Mouse (Mus musculus): ENCODE results near the gene Spats2l. TPM values are rescaled to one million over a fixed set of nuclear protein-coding genes. Genes with fewer than 3 reads are reported as not detected.

The Spats2l gene
- polyA plus RNA-seq, 1 experiment from 2014 or later: 69.5 TPM

- H3K9ac ChIP-seq (ENCODE audit: low read depth, low read length): no peak overlapping the region
- H3K27me3 ChIP-seq (ENCODE audit: insufficient read depth, low read length): no peaks in the 10 kb centered on the region
- no peak overlapping the region for H3K27ac ChIP-seq
- H3K9me3 ChIP-seq (replicated peaks; ENCODE audit: low read length): no peaks in the 10 kb centered on the region
- no peak overlapping the region for H3K4me3 ChIP-seq (replicated peaks; ENCODE audit: low read depth, low read length)
- DNase-seq (ENCODE audit: low spot score): no peak
- H3K36me3 ChIP-seq (ENCODE audit: insufficient read depth, low read length): no peaks in the 10 kb centered on the region
- no peak for ATAC-seq (replicated peaks; ENCODE audit: low FRiP score, low read depth)
- 80% methylated on average over 2 of the region's 2 CpGs for WGBS
- H3K4me2 ChIP-seq (ENCODE audit: low read length): no peak overlapping the region
- 0 out of 2 replicates have a peak, but pooled peaks cover under 1% of the 10 kb centered on the region for H3K4me1 ChIP-seq (replicated peaks; ENCODE audit: insufficient read depth, low read length)
- TF ChIP-seq CTCF (IDR thresholded peaks at IDR 0.05; ENCODE audit: low read depth): no peak
These were observed 217.3 kb downstream of the Spats2l start for GRCm38 (mm10) chr1:57991277-57991676.

GRCm38 (mm10) chr1:57995432-57996132 is 221.6 kb downstream of the Spats2l start, which contains the start of gene Sgo2a:
Gene Sgo2a (plus strand): TSS chr1:57995971.
- WGBS: 7% methylated on average over 30 of the region's 30 CpGs
- TF ChIP-seq CTCF (IDR thresholded peaks at IDR 0.05; ENCODE audit: low read depth): no peak
- Histone ChIP-seq H3K27ac (peak within 1 kb of the TSS; percentile 55; the same call in 1 of the 2 replicates), H3K4me2 (ENCODE audit: low read length) (peak within 1 kb of the TSS; percentile 65), H3K9me3 (replicated peaks; ENCODE audit: low read length) (no peaks in the 10 kb centered on the region), H3K27me3 (ENCODE audit: insufficient read depth, low read length) (no peaks in the 10 kb centered on the region), H3K4me1 (replicated peaks; ENCODE audit: insufficient read depth, low read length) (0 out of 2 replicates have a peak, but pooled peaks cover 8% of the 10 kb centered on the region), H3K36me3 (ENCODE audit: insufficient read depth, low read length) (no peaks in the 10 kb centered on the region), H3K9ac (ENCODE audit: low read depth, low read length) (peak within 1 kb of the TSS; percentile 60), H3K4me3 (replicated peaks; ENCODE audit: low read depth, low read length) (peak within 1 kb of the TSS; percentile 83)
- DNase-seq (ENCODE audit: low spot score): peak; percentile 98
- peak; percentile 97 for ATAC-seq (replicated peaks; ENCODE audit: low FRiP score, low read depth)

GRCm38 (mm10) chr1:57996133-57996615 is 222.2 kb downstream of the Spats2l start:
- H3K27me3 ChIP-seq (ENCODE audit: insufficient read depth, low read length): no peaks in the 10 kb centered on the region
- 0 out of 2 replicates have a peak overlapping the region, but pooled peaks have one; percentile 55 for H3K27ac ChIP-seq
- no peak for DNase-seq (ENCODE audit: low spot score)
- H3K9me3 ChIP-seq (replicated peaks; ENCODE audit: low read length): no peaks in the 10 kb centered on the region
- peak overlapping the region; percentile 65 for H3K4me2 ChIP-seq (ENCODE audit: low read length)
- WGBS: under 1% methylated on average over 29 of the region's 29 CpGs
- ATAC-seq (replicated peaks; ENCODE audit: low FRiP score, low read depth): peak; percentile 51
- H3K4me1 ChIP-seq (replicated peaks; ENCODE audit: insufficient read depth, low read length): 0 out of 2 replicates have a peak, but pooled peaks cover 8% of the 10 kb centered on the region
- H3K9ac ChIP-seq (ENCODE audit: low read depth, low read length): peak overlapping the region; percentile 60
- no peaks in the 10 kb centered on the region for H3K36me3 ChIP-seq (ENCODE audit: insufficient read depth, low read length)
- peak overlapping the region; percentile 83 for H3K4me3 ChIP-seq (replicated peaks; ENCODE audit: low read depth, low read length)
- TF ChIP-seq CTCF (IDR thresholded peaks at IDR 0.05; ENCODE audit: low read depth): no peak

Other genes starting within 250 kb of the Spats2l start
- gene Sgo2a, start 221.8 kb downstream of the Spats2l start, polyA plus RNA-seq (2015; fragmentation: Nextera tagmentation; extraction: Ambion mirVana): 8.9 and 9.3 TPM in 2 replicates
- gene Kctd18, start 244.8 kb downstream of the Spats2l start, polyA plus RNA-seq (2015; fragmentation: Nextera tagmentation; extraction: Ambion mirVana): 12.0 and 12.7 TPM in 2 replicates